Mouse (Mus musculus): Measurements from ENCODE around the gene Crlf2.

Gene Crlf2

GRCm38 (mm10) chr5:109548712-109549111, 10.1 kb downstream of the Crlf2 start:
- no peak for DNase-seq (ENCODE audit: low spot score in 2 of 2)

GRCm38 (mm10) chr5:109547112-109547511, 11.7 kb downstream of the Crlf2 start:
- no peak for DNase-seq (ENCODE audit: low spot score in 2 of 2)

- DNase-seq (ENCODE audit: low spot score in 2 of 2): no peak
Measured at GRCm38 (mm10) chr5:109509679-109510078, 49.1 kb downstream of the Crlf2 start.

GRCm38 (mm10) chr5:109506729-109507128, 52.1 kb downstream of the Crlf2 start:
- DNase-seq (ENCODE audit: low spot score in 2 of 2): peak in 1 of 2 experiments; percentile 0

Measured in right cerebral cortex, postnatal 36 days (tissue).